Mouse (Mus musculus): ENCODE measurements around the gene Rnase10.

GRCm38 (mm10) chr14:51051941-51052340 lies 44.4 kb downstream of the Rnase10 start:
- TF ChIP-seq POLR2A (IDR thresholded peaks at IDR 0.05; ENCODE audit: borderline replicate concordance, extremely low read depth, insufficient read depth, insufficient read length, poor library complexity, severe bottlenecking) (no peak), CTCF (IDR thresholded peaks at IDR 0.05; ENCODE audit: borderline replicate concordance, extremely low read depth, insufficient read depth, insufficient read length) (no peak)

All from brain, embryonic 14.5 days (tissue).